Mouse (Mus musculus) mesoderm, embryonic 11.5 days (tissue): ENCODE measurements around the gene Ubp1.
"Not testable (repeated sequence)": the region's sequence is repeated elsewhere in the genome, so short reads cannot be mapped to it uniquely, and the experiment has no call there.

Experiments
- DNase-seq: peaks from one replicate; pipeline ENCODE4 v3.0.0-alpha.2; 2012; ENCODE audit warnings: low read depth, low spot score

Gene Ubp1

DNA sequence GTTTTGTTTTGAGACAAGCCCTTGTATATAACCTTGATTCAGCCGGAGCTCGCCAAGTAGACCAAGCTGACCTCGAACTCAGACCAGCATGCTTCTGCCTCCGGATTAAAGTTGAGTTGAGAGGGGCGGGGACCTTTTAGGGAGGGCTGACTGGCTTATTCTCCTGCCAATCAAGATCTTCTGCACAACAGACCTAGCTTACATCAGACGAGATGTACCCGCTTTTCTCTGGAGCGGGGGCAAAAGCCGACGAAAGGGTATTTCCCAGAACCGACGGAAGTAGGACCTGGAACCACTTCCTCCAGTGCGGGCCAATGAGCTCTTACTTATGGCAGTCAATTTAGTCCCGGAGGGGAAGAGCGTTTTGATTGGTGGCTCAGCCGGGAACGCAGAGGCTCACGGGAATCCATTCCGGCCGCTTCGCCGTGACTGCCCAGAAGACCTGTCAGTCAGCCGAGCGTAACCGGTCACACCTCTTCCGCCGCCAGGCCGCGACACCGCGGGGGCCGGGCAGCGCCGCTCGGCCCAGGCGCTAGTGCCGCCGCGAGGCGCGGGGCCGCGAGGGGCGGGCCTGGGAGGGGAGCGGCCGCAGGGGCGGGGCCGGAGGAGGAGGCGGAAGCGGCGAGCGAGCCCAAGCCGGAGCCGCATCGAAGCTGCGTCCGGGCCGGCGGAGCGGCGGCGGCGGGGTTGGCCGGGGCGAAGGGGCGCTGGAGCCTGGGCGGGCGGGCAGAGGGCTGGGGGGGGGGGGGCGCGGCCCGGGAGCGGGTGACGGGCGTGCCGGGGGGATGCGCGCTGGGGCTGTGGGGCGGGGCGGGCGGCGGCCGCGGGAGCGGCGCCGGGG is at the start of gene Ubp1:
Gene Ubp1, plus strand, starts transcription at position 401 of the 841 bp plus-strand sequence.
- DNase-seq = peak; percentile 99

DNA sequence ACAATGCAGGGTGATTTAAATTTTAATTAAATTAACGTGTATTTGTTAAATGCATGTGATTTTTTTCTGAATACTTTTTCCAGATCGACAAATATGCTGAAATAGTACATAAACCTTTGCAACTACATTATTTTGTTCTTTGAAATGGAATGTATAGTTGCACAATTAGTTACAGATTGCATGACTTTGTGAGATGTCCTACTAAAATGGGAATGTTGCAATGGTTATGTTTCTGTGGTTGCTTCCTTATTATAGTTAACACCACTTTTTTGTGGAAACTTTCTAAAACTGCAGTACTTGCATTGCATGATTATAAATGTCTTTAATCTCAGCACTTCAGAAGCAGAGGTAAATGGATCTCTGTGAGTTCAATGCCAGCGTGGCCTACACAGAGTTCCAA is 35.8 kb upstream of the Ubp1 start:
- no peak for DNase-seq

DNA sequence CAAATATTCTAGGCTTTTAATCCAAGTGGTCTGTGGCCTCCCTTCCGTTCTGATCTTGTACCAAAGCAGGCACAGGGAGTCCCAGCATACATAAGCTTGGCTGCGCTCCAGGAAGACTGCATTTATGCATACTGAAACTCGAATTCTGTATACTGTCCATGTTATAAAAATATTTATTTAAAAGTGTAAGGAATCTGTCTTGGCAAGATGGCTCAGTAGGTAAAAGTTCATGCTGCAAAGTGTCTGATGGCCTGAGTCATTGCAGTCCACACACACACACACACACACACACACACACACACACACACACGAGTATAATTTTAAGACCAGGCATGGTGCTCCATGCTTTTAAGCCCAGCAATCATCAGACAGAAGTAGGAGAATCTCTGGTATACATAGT is 27.6 kb upstream of the Ubp1 start:
- DNase-seq = no peak

DNA sequence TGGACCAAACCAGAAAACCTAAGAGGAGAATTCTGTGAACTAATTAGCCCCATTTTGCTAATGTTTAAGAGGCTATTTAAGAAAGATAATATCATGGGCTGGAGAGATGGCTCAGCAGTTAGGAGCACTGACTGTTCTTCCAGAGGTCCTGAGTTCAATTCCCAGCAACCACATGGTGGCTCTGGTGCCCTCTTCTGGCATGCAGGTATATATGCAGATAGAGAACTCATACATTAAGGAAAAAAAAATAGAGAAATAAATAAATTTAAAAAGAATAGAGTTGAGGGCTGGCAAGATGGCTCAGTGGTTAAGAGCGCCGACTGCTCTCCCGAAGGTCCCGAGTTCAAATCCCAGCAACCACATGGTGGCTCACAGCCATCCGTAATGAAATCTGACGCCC is 26.4 kb upstream of the Ubp1 start:
- DNase-seq = not testable (repeated sequence)

DNA sequence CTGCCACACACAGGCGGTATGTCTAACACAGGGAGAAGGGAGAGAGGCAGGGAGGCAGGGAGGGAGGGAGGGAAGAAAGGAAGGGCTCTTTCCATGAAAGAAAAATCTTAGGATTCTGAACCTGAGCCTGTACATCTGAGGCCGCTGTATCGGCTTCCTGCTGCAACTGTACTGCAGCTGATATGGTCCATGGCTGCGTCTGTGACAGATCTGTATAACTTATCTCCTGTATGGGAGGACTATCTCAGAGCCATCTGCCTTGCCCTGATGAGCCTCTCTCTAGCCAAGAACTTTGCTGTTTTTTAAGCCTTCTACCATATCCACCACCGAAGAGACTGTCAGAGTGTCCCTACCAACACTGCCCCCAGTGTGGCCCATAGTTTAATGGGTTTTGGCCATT is 14.9 kb upstream of the Ubp1 start:
- DNase-seq = no peak

DNA sequence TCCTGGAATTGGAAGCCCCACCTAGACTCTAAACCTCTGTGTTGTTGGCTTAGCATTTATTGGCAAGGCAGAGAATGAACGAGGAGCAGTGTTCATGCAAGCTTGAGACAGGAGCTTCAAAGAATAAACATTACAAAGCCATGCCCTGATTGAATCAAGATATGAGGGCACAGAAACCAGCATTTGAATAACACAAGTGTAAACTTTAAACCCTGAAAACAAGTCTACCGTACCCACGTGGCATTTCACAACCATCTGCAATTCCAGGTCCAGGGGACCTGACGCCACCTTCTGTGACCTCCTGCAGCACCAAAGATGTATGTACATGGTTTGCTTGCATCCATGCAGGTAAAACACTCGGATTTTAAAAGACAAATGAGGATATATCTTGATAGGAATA is 8.1 kb upstream of the Ubp1 start:
- DNase-seq = no peak

DNA sequence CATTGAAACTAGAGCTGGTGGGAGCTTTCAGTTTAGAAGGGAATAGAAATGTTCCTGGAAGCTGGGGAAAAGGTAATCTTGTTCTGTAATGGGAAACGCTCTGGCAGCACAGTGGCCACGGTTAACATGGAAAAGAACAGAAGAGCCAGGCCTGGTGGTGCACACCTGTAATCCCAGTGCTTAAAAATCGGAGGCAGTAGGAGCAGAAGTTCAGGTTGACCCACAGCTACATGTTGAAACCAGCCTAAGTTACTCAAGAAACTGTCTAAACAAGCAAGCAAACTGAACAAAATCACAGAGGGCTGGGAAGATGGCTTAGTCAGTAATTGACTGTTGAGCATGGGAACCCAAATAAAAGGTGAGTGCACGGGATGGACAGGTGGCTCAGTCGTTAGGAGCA is 5.9 kb upstream of the Ubp1 start:
- no peak for DNase-seq

DNA sequence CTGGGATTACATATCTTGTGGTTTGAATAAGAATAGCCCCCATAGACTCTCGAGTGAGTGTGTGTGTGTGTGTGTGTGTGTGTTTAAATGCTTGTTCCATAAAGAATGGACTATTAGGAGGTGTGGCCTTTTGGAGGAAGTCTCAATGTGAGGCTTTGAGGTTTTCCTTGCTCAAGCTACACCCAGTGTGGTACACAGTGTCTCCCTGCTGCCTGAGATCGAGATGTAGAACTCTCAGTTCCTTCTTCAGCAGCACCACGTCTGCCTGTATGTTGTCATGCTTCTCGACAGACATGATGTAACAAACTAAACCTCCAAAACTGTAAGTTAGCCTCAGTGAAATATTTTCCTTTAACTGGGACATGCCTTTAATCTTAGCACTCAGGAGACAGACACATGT is 2.1 kb upstream of the Ubp1 start:
- DNase-seq = no peak

DNA sequence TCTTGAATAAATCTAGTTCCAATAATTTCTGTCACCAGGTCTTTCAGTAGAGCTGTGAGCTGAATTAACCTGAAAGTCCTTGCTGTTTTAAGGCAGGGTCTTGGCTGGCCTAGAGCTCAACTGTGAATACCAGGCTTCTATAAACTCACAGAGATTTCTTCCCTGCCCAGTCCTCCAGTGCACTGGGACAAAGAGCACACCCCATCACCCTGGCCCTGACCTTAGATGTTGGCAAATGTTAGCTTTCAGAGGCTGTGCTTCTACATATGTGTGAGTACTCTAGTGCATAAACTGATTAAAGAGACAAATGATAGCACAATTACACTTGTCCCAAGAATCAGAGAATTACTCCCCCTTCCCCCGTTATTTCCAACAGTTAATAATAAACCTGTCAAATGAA is 1.1 kb upstream of the Ubp1 start:
- DNase-seq = no peak

DNA sequence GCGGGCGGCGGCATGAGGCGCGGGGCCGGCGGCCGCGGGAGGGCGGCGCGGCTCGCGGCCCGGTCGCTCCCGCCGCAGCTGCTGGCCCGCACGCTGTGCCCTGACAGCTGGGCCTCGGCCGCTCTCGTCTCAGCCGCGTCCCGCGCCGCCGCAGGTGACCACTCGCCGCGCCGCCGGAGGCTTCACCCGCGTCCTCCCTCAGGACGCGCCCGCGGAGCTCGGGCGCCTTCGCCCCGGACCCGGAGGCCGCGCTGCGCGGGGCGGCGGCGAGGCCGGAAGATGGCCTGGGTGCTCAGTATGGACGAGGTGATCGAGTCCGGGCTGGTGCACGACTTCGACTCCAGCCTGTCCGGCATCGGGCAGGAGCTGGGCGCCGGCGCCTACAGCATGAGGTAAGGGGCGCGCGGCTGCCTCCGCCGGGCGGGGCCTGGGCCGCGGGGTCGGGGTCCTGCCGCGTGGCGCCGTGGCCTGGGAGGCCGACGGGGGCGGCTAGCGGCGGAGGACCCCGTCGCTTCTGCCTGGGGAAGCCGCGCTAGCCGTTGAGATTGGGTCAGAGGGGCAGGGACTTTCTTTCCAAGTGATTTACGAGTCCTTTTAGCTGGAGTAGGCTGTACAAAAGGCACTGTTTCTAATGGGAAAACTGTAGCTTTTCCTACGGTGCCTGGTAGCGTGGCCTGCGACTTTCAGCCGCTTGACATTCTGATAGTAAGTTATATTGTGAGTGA is 803 bp downstream of the Ubp1 start:
- DNase-seq = peak; percentile 49

DNA sequence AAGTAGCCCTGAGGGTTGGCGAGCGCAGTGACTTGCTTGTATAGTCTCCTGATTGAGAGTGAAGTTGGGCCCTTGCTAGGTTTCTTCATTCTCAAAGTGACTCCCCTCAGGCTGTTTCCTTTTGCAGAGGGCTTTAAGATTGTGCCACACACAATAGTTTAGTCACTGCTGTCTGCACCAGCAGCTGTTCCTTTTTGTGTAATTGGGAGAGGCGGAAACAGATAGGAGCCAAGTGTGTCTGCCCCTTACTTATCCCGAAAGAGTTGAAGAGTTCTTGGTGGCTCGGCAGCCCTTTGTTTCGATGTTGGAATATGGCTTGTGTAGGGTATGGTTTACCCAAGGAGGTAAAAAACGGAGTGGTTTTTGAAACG is 1.4 kb downstream of the Ubp1 start:
- no peak for DNase-seq

DNA sequence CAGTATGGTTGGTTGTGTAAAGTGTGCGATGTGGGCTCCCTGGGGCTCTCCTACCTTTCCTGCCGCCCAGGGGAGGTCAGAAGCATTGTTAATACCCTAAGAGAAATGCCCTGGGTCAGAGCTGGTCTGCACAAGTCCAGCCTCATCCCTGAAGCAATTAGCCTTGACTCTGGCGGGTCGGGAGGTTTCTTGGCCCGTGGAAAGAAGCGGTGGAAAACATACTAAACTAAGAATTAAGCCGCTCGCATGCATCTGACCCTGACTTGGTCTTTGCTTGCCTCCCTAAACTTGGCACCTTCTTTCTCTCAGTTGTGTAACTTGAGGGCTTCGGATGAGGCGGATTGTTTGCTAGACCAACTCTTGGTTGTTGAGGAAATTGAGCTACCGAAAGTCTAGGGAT is 1.8 kb downstream of the Ubp1 start:
- peak; percentile 14 for DNase-seq

DNA sequence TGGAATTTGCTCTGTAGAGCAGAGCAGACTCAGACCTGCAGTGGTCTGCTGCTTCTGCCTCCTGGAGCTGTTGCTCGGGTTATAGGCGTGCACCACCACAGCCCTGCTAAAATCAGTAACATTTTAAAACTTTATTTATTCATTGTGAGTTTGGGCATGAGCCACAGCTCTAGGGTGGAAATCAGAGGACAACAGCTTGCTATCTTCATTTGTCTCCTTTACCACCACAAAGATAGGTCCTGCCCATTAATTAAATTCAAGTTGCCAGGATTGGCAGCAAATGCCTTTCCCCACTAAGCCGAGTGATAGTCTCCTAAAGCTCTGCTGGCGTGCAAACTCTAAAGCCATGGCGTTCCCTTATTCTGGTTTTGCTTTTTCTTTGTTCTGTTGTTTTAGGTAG is 4.9 kb downstream of the Ubp1 start:
- no peak for DNase-seq

DNA sequence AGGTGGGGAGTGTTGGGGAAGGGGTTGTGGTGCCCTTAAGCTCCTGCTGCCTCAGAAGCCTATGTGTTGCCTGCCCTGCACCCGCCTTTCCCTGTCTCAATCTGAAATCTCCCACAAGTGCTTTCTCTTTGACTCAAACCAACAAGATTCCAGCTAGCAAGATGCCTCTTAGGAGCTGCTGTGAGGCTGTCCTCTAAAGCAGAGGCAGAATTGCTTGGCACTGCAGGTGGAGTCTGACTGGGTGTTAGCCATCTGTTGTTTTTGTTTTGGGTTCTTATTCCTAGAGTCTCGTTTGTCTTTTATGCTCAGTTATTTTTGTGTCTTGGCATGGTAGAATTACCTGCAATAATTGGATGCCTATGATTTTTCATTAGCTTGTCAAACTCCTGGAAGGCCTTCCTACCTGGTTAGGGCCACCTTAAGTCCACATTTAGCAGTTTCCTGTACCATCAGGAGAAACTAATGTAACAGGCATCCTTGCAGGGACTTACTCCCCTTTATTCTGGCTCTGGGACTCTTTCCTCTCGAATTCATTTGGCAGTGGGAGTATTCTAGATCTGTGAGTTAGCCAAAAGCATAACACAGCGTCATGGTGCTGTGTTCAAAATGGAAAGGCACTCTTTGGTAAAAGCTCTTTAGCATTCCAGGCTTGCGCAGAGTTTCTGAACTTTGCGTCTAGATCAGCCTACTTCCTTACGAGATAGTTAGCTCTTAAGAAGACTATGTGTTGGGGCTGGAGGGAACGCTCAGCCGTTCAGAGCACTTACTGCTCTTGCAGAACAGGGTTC is 8.5 kb downstream of the Ubp1 start:
- no peak for DNase-seq

DNA sequence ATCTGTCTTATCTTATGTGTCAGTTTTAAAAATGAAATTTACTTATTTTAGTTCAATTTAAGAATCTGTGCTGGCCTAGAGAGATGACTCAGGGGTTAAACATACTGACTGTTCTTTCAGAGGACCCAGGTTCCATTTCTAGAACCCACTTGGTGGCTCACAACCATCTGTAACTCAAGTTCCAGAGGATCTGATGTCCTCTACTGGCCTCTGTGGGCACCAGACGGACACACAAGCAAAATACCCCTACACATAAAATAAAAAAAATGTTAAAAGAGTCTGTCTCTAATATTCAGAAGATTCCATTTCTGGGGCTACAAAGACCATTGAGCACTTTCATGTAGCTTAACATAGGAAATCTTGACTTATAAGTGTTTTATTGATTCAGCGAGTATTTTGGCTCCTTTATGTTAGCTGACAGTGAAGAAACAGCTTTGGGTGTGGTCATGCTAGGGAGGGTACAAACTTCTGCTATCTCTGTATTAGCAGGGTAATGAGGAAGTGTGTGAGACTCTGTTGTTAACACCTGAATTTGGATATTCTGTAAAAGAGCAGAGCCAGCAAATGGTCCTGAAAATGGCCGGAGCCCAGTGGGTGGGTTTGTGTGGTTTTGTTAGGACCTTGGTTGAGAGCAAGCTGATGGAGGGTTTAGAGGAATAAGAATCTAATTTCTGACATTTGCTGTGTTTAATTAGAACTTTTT is 10.5 kb downstream of the Ubp1 start:
- no peak for DNase-seq

DNA sequence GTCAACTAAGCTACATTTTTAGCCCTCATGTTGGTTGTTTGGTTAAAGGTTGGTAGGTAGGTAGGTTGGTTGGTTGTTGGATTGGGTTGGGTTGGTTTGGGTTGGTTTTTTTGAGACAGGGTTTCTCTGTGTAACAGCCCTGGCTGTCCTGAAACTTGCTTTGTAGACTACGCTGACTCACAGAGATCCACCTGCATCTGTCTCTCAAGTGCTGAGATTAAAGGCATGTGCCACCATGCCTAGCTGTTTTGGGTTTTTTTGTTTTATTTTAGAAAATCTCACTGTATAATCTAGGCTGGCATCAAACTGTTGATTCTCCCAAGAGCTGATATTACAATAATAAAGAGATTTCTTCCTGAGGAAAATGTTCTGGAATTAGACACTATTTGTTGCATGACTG is 12.6 kb downstream of the Ubp1 start:
- no peak for DNase-seq

DNA sequence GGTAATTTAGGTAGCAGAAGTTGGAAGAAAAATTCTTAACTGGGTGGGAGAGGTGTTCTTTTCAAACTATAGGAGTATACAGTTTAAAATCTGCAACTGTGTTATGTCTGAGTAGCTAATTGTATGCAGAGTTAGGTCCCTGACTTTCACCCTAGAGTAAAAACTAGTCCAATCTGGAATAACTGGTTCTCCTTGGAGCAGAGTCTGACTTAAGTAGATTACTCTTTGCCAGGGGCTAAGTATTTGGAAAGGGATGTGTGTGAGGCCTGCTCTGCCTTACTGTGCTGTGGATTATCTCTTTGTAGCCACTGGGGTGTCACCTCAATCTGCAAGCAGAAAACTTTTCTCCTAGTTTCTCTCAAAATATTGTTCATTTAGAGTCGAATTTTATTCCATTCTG is 16.5 kb downstream of the Ubp1 start:
- DNase-seq = no peak

DNA sequence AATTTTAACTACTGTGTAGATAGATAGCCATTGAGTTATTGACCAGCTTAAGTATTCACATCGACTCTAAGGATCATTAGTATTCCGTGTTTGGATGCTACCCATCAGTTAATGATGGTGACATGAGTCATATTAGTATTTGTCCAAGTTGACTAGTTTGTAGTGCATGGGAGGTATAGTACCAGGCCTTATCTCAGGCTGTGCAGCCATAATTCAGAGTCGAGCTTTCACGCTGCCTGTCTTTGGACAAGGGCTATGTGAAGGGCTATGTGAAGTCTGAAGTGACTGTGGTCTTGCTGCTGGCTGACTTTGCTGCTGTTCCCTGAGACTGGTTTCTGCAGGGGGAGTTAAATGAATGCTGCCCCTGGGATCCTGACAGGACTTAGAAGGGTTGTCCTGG is 27.0 kb downstream of the Ubp1 start:
- DNase-seq = no peak

DNA sequence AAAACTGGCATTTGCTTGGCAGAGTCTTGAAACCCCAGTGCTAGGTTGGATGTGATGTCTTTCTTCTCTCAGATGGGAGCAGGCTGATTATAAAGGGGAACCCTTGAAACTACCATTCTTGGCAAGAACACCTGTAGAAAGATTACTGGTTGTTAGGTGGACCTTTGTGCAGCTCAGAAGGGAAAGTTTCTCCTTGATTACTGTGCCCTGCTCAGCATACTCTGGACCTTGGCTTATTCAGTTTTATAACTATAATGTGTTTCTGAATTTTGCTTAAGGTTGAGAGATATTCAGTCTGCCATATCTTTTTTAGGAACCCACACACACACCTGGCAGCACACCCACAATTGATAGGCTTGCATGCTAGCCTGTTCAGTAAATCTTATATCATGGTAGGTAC is 33.0 kb downstream of the Ubp1 start:
- no peak for DNase-seq

DNA sequence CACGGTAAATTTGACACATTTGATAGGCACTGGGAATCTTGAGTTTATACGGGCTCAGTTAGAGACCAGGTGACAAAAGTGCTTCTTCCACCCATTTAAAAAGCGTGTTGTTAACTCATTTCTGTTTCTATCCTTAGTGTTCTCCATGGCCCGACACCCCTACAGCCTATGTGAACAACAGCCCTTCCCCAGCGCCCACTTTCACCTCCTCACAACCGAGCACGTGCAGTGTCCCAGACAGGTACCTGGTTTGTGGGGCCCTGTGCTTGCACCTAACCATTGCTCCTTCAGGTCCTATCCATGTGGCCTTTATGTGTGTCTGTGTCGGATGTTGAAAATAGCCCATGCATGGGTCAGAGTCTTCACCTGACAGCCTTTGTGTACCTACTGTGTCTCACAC is 33.7 kb downstream of the Ubp1 start:
- no peak for DNase-seq

DNA sequence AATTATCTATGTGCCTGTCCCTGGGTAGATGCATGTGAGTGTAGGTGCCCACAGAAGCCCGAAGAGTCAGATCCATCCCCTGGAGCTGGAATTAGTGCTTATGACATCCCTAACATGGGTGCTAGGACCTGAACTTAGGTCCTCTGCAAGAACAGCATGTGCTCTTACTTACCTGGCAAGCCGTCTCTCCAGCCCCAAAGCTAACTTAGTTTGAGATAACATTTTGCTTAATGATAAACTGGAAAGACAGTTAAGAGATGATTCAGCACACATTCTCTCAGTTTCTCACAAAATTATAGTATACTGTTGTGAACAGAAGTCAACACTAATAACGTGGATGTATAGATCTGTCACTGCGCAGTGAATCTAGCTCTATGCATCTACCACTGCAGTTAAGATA is 36.1 kb downstream of the Ubp1 start:
- DNase-seq = no peak

DNA sequence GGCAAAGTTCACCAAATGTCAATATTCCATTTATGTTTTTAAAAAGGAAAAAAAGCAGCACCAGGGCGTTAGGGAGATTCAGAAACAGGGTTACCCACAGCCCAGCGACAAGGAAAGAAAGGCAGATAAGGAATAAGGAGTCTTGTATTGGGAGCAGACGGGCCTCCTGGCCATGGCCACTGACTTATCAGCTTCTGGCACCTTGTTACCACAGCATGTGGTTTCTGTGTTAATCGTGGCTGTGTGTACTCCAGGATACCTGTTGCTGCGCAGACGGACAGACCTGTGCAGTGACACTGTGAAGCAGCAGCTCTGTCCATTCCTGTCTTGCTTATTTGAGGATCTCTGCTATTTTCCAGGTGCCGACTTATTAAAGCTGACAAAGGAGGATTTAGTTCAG is 38.2 kb downstream of the Ubp1 start:
- DNase-seq = no peak
